Mouse (Mus musculus) stomach, postnatal 0 days (tissue): ENCODE results near the gene Aqp1.

Source experiments
- CTCF ChIP-seq: IDR thresholded peaks from 2 replicates; pipeline ENCODE4 v1.5.1; 2016; ENCODE audit warnings: antibody characterized with exemption, low read depth, mild to moderate bottlenecking, moderate library complexity
- EP300 ChIP-seq: optimal IDR thresholded peaks from 2 replicates; pipeline ENCODE3; 2016; ENCODE audit warnings: antibody characterized with exemption

DNA sequence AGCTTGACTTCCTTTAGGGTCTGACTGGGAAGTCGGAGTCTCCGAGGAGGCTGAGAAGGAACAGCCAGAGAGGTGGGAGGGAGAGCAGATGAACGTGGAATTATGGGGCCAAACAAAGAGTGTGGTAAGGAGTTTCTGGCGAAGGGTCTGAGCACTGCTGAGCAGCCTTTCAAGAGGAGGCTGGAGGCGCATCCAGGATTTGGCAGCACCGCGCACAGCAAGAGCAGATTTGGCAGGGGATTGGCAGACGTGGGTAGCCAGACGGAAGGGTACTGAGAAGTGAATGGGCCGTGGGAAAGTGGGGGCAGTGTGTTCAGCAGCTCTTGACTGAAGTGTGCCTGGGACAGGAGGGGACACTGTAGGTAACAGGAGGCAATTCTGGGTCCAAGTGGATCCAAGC lies 58.6 kb downstream of the Aqp1 start:
- no peak for TF ChIP-seq CTCF
- TF ChIP-seq EP300, result no peak
